Mouse (Mus musculus): ENCODE measurements around the gene Ano10.

Ano10 gene

GRCm38 (mm10) chr9:122126790-122127189 lies 167.4 kb downstream of the Ano10 start:
- DNase-seq (ENCODE audit: low read depth, low spot score), result no peak
